Mouse (Mus musculus): ENCODE data around the gene Msh6.
"Not testable (repeated sequence)": the region's sequence is repeated elsewhere in the genome, so short reads cannot be mapped to it uniquely, and the experiment has no call there.

- TF ChIP-seq CHD1 (IDR thresholded peaks at IDR 0.05; ENCODE audit: low read depth, low read length); CTCF (IDR thresholded peaks at IDR 0.05 in 2 of 3, conservative IDR thresholded peaks at IDR 0.05 in 1 of 3; ENCODE audit: control insufficient read depth in 1 of 3, insufficient read depth in 1 of 3, low read depth in 2 of 3, low read length in 3 of 3, poor library complexity in 1 of 3, severe bottlenecking in 1 of 3); POLR2A (IDR thresholded peaks at IDR 0.05; ENCODE audit: control insufficient read depth in 1 of 2, insufficient read depth in 1 of 2, low read depth in 1 of 2, low read length in 2 of 2, poor library complexity in 1 of 2); TCF12 (IDR thresholded peaks at IDR 0.05; ENCODE audit: low read depth, low read length); TAL1 (IDR thresholded peaks at IDR 0.05; ENCODE audit: low read length); KAT2A (conservative IDR thresholded peaks at IDR 0.05; ENCODE audit: low read depth, low read length); CHD2 (IDR thresholded peaks at IDR 0.05; ENCODE audit: low read length): not testable (repeated sequence)
These were observed 20.2 kb upstream of the Msh6 start for GRCm38 (mm10) chr17:87954618-87955124.

All from MEL (cell line).